Mouse (Mus musculus) activated CD4-positive, CD25-positive, alpha-beta regulatory T cell (primary cell): ENCODE measurements around the gene Galnt14. TPM values are rescaled to one million over a fixed set of nuclear protein-coding genes. Genes with fewer than 3 reads are reported as not detected.

Experiments used
- polyA plus RNA-seq, 2 experiments: library from polyadenylated mRNA; unstranded; fragments of 100-300 nt; shearing (Covaris generic); gene quantifications; one replicate each; pipeline ENCODE4 v1.2.1; 2017

The Galnt14 gene
- under 1 TPM; 0.37 to 0.51 TPM for polyA plus RNA-seq

GRCm38 (mm10) chr17:73710042-73710911, at the start of gene Galnt14:
Gene Galnt14 (minus strand): TSS chr17:73710453.

Other genes with a start within 250 kb of the Galnt14 start
- 10 to 100 TPM; 25.0 to 77.3 TPM for gene Ehd3, start 93.7 kb upstream of the Galnt14 start, polyA plus RNA-seq
- gene Xdh, start 239.7 kb upstream of the Galnt14 start, polyA plus RNA-seq = 10 to 100 TPM; 12.1 to 26.4 TPM